Mouse (Mus musculus) liver, embryonic 11.5 days (tissue): ENCODE measurements around the gene Slc44a2. TPM values are rescaled to one million over a fixed set of nuclear protein-coding genes. Genes with fewer than 3 reads are reported as not detected.

Source experiments
- ATAC-seq: fragments of 200-750 bp; cut with Nextera tagmentation; replicated peaks from 2 replicates; pipeline ENCODE4 v1.8.0; 2017; ENCODE audit warnings: moderate number of reproducible peaks, mild to moderate bottlenecking, moderate TSS enrichment, moderate library complexity; ENCODE audit not compliant: low FRiP score
- DNase-seq: peaks from one replicate; pipeline ENCODE4 v3.0.0-alpha.2; 2017; ENCODE audit warnings: low spot score
- H3K27ac ChIP-seq: fragments of 300-500 bp; sonication (generic); 2 replicates; pipeline ENCODE4 v1.5.1; 2014; ENCODE audit warnings: mild to moderate bottlenecking, low read depth, low read length, control low read depth
- H3K27me3 ChIP-seq: fragments of 300-500 bp; sonication (generic); replicated peaks from 2 replicates; pipeline ENCODE4 v1.6.1; 2014; ENCODE audit warnings: low read length, mixed read lengths; ENCODE audit not compliant: control insufficient read depth, insufficient read depth
- H3K36me3 ChIP-seq: fragments of 300-500 bp; sonication (generic); 2 replicates; pipeline ENCODE4 v1.6.1; 2014; ENCODE audit warnings: mild to moderate bottlenecking, low read length, moderate library complexity, mixed read lengths; ENCODE audit not compliant: control insufficient read depth, insufficient read depth
- H3K4me1 ChIP-seq: fragments of 300-500 bp; sonication (generic); replicated peaks from 2 replicates; pipeline ENCODE4 v1.6.1; 2014; ENCODE audit warnings: low read length, mixed read lengths; ENCODE audit not compliant: control insufficient read depth, insufficient read depth
- H3K4me2 ChIP-seq: fragments of 300-500 bp; sonication (generic); 2 replicates; pipeline ENCODE4 v1.6.1; 2014; ENCODE audit warnings: mild to moderate bottlenecking, control low read depth, moderate library complexity
- H3K4me3 ChIP-seq: fragments of 300-500 bp; sonication (generic); 2 replicates; pipeline ENCODE4 v1.5.1; 2014; ENCODE audit warnings: low read depth, low read length, control low read depth
- H3K9ac ChIP-seq: fragments of 300-500 bp; sonication (generic); 2 replicates; pipeline ENCODE4 v1.6.1; 2014; ENCODE audit warnings: low read depth, low read length, control low read depth
- H3K9me3 ChIP-seq: fragments of 300-500 bp; sonication (generic); 2 replicates; pipeline ENCODE4 v1.6.1; 2016; ENCODE audit warnings: low read length, inconsistent platforms, mixed read lengths; ENCODE audit not compliant: control insufficient read depth
- WGBS: fragments of 180-500 bp; shearing (Covaris S2); extraction: QIAGEN DNeasy Blood & Tissue Kit; methylation state at CpG from one replicate; pipeline ENCODE4 v1.1.7; 2014; 5-methylcytosine and 5-hydroxymethylcytosine counted together
- polyA plus RNA-seq: library from polyadenylated mRNA; unstranded; fragments of >200 nt; fragmentation: Nextera tagmentation; extraction: Ambion mirVana; gene quantifications from 2 replicates; pipeline ENCODE4 v1.2.1, GENCODE M21; 2014

Gene Slc44a2
- polyA plus RNA-seq, 1 experiment from 2014 or later, result 57.2 TPM

DNA sequence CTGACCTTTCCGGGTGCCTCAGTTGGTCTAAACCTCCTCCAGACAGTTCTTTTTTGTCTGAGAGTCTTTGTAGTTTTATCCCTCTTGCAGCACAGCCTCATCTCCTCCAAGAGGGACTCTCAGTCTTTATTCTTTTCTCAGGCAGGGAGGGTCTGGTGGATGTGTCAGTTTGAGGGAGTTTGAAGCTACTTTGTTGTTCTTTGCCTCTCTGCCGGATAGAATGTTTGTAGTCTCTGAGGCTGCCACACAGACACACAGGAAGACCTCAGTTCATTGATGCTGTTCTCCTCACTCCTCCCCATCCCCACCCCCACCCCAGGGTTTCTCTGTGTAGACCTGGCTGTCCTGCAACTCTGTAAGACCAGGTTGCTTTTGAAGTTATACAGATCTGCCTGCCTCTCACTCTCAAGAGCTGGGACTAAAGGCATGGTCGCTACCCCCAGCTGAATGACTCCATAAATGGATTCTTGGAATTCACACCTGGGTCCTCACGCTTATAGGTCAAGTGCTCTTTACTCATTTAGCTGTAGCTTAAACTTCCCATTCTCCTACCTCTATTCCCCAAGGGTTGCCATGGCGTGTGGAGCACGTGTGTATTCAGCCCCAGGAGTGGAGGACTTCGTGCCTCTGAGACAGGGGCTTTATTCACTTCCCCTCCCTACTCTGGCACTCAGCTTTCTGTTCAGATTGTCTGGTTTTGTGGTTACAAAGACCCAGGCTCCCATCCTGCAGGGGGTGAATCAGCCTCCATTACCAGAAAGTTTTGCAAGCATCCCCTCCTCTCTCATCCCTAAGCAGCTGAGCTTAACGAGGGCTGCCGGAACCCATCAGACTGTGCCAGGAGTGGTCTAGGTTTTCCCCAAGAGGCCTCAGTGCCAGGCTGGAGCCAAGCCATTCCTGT, 11.9 kb downstream of the Slc44a2 start:
- no peak overlapping the region; the same call in 1 of the 2 replicates for H3K4me2 ChIP-seq
- WGBS, result 42% methylated on average over 9 of the region's 9 CpGs
- peaks cover 3% of the 10 kb centered on the region; the same call in 1 of the 2 replicates for H3K36me3 ChIP-seq
- no peaks in the 10 kb centered on the region for H3K9me3 ChIP-seq
- ATAC-seq (no peak), DNase-seq (no peak)
- H3K27me3 ChIP-seq, result no peaks in the 10 kb centered on the region
- H3K27ac ChIP-seq, result peak overlapping the region; percentile 38
- H3K4me3 ChIP-seq, result no peak overlapping the region
- no peak overlapping the region for H3K9ac ChIP-seq
- peaks cover 26% of the 10 kb centered on the region for H3K4me1 ChIP-seq

DNA sequence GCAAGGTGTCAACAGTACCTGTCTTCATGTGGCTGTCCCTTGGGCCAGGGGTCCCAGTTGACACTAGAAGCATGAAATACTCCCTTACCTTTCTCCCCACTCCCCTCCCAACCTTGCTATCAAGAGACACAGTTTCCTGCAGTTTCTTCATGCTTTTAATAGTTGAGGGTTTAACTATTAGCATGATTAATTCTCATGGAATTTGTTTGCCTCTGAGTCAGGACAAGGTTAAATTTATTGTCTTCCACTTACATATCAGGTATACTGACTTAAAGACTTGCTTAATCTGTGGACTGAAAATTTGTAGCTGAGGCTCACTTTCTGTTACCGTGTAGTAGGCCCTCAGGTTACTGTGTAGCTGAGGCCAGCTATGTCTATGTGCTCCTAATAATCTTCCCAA, 13.0 kb downstream of the Slc44a2 start:
- H3K36me3 ChIP-seq, result peaks cover 3% of the 10 kb centered on the region; the same call in 1 of the 2 replicates
- no peak overlapping the region for H3K27ac ChIP-seq
- H3K4me2 ChIP-seq, result no peak overlapping the region
- 74% methylated on average over 1 of the region's 1 CpGs for WGBS
- H3K9me3 ChIP-seq, result no peaks in the 10 kb centered on the region
- ATAC-seq (no peak), DNase-seq (no peak)
- H3K4me1 ChIP-seq, result peaks cover 30% of the 10 kb centered on the region
- no peaks in the 10 kb centered on the region for H3K27me3 ChIP-seq
- no peak overlapping the region for H3K4me3 ChIP-seq
- H3K9ac ChIP-seq, result no peak overlapping the region

DNA sequence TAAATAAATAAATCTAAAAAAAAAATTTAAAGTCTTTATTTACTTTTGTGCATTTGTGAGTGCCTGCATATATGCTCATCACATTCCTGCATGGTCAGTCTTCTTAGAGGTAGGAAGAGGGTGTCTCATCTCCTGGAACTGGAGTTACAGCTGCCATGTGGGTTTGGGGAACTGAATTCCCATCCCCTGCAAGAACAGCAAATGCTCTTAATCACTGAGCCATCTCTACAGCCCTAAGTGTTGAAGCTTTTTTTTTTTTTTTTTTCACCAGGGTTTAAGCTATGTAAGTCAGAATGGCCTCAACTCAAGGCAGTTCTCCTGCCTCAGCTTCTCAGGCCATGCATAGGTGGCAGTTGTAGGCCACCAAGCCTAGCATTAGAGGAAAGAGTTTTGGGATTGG, 14.2 kb downstream of the Slc44a2 start:
- peaks cover 3% of the 10 kb centered on the region; the same call in 1 of the 2 replicates for H3K36me3 ChIP-seq
- H3K9me3 ChIP-seq, result no peaks in the 10 kb centered on the region
- peaks cover 23% of the 10 kb centered on the region for H3K4me1 ChIP-seq
- DNase-seq (no peak), ATAC-seq (no peak)
- no peaks in the 10 kb centered on the region for H3K27me3 ChIP-seq
- H3K4me3 ChIP-seq, result no peak overlapping the region
- H3K4me2 ChIP-seq, result no peak overlapping the region
- H3K27ac ChIP-seq, result no peak overlapping the region
- no peak overlapping the region for H3K9ac ChIP-seq

DNA sequence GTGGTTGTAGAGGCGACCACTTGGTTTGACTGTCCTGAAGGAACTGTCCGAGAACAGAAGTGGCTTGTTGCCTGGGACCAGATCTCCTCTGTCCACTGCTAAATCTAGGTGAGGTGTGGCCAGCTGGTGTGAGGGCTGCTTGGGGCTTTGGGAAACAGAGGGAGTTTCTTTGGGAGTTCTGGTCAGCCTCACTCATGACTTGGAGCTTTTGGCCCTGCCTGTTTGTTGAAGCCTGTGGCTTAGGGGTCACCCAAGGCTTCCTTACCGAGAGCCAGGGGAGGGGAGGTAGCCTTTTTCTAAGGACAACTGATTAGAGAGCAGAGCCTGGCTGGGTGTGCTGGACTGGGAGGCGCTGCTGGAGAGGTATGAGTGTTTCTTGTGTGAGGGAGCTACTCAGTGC, 14.9 kb downstream of the Slc44a2 start:
- Histone ChIP-seq H3K4me2 (no peak overlapping the region), H3K9ac (no peak overlapping the region), H3K27me3 (no peaks in the 10 kb centered on the region), H3K9me3 (no peaks in the 10 kb centered on the region), H3K4me1 (peaks cover 21% of the 10 kb centered on the region), H3K36me3 (peaks cover 3% of the 10 kb centered on the region; the same call in 1 of the 2 replicates), H3K4me3 (no peak overlapping the region), H3K27ac (no peak overlapping the region)
- no peak for DNase-seq
- no peak for ATAC-seq
- 85% methylated on average over 4 of the region's 4 CpGs for WGBS

DNA sequence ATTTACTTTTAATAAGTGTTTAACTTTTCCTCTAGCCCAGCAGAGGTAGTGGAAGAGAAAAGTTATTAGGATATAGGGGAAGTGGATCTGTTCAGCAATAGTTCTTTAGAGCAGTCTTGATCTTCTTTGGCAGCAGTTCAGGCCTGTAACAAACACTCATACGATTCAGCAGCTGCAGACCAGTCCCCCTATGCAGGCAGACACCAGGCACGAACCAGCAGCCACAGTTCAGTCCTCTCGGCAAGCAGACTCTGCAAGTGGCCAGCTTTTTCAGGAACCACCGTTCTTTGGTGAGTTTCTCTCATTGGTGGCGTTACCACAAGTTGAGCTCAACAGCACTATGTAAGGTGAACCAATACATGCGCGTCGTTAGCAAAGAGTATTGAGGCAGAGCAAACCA, 16.0 kb downstream of the Slc44a2 start:
- H3K27me3 ChIP-seq, result no peaks in the 10 kb centered on the region
- no peak overlapping the region for H3K9ac ChIP-seq
- H3K9me3 ChIP-seq, result no peaks in the 10 kb centered on the region
- H3K4me1 ChIP-seq, result peaks cover 18% of the 10 kb centered on the region
- no peak overlapping the region for H3K27ac ChIP-seq
- DNase-seq (no peak), ATAC-seq (no peak)
- H3K4me2 ChIP-seq, result no peak overlapping the region
- H3K36me3 ChIP-seq, result peaks cover 3% of the 10 kb centered on the region; the same call in 1 of the 2 replicates
- WGBS, result 84% methylated on average over 8 of the region's 8 CpGs
- no peak overlapping the region for H3K4me3 ChIP-seq

DNA sequence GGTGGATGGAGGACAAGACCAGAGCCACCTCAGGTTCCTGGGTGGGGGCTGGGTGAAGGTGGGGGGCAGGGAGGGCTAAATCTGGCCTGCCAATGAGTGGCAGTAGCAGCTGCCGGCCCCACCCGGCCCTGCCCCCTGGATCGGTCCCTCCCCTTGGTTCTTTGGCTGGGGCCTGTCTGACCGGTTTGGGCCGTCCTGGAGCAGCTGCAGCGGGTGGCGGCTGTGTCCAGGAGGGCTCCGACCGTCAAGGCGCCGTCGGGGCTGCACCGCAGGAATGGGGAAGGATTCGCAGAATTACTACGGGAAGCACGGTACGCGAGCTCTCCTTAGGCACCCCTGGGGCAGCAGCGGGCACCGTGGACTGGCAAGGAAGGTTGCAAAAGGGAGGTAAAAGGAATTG, 17.2 kb downstream of the Slc44a2 start:
- no peaks in the 10 kb centered on the region for H3K27me3 ChIP-seq
- H3K27ac ChIP-seq, result no peak overlapping the region
- peak overlapping the region; percentile 33 for H3K4me2 ChIP-seq
- H3K4me3 ChIP-seq, result no peak overlapping the region
- H3K36me3 ChIP-seq, result peaks cover 5% of the 10 kb centered on the region; the same call in 1 of the 2 replicates
- ATAC-seq (no peak), DNase-seq (no peak)
- peaks cover 9% of the 10 kb centered on the region for H3K4me1 ChIP-seq
- 50% methylated on average over 20 of the region's 20 CpGs for WGBS
- no peaks in the 10 kb centered on the region for H3K9me3 ChIP-seq
- H3K9ac ChIP-seq, result no peak overlapping the region

DNA sequence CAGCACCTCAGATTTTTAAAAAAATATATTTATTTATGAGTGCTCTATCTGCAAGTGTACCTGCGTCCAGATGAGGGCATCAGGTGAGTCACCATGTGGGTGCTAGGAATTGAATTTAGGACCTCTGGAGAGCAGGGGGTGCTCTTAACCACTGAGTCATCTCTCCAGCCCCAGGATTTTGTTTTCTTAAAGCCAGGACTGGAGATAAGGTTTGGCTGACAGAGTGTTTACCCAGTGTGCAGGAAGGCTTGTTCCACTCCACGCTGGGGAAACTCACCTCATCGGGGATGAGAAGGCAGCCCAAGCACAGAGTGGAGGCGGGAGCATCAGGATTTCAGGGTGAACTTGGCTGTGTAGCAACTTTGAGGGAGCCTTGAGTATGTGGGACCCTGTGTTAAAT, 19.9 kb downstream of the Slc44a2 start:
- Histone ChIP-seq H3K4me3 (no peak overlapping the region), H3K9ac (no peak overlapping the region), H3K4me2 (no peak overlapping the region), H3K36me3 (peaks cover 8% of the 10 kb centered on the region), H3K27ac (no peak overlapping the region), H3K27me3 (no peaks in the 10 kb centered on the region), H3K4me1 (peaks cover 5% of the 10 kb centered on the region), H3K9me3 (no peaks in the 10 kb centered on the region)
- whole genome bisulfite sequencing, result 70% methylated on average over 4 of the region's 4 CpGs
- DNase-seq, result no peak
- no peak for ATAC-seq

DNA sequence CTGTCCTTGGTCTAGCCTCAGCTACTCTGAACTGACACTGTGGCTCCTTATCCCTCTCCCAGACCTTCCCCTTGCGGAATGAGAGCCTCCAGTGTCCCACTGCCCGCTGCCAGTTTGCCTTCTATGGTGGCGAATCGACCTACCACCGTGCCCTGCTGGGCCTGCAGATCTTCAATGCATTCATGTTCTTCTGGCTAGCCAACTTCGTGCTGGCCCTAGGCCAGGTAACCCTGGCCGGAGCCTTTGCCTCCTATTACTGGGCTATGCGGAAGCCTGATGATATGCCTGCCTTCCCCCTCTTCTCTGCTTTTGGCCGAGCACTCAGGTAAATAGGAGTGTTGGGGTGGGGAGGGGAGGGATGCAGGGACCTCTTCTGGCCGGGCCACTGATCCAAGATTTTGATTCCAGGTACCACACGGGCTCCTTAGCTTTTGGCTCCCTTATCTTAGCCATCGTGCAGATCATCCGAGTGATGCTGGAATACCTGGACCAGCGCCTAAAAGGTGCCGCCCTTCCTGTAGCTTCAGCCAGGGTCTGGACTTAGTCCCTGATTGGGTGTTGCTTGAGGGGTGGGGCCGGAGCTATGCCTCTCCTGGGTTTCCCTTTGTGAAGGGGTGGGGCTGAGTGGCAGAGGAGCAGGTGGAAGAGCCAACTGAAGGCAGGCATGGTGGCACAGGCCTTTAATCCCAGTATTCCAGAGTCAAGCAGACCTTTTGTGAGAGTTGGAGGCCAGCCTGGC, 26.3 kb downstream of the Slc44a2 start:
- 82% methylated on average over 16 of the region's 16 CpGs for WGBS
- Histone ChIP-seq H3K4me2 (no peak overlapping the region), H3K4me1 (no peaks in the 10 kb centered on the region), H3K9ac (no peak overlapping the region), H3K36me3 (peaks cover 28% of the 10 kb centered on the region), H3K27ac (no peak overlapping the region), H3K4me3 (no peak overlapping the region), H3K9me3 (no peaks in the 10 kb centered on the region), H3K27me3 (no peaks in the 10 kb centered on the region)
- ATAC-seq (no peak), DNase-seq (no peak)
